Mouse (Mus musculus) subcutaneous adipose tissue, adult 2 months (tissue): ENCODE measurements around the gene Grhl1. TPM values are rescaled to one million over a fixed set of nuclear protein-coding genes. Genes with fewer than 3 reads are reported as not detected.

ENCODE experiments used
- polyA plus RNA-seq: library from polyadenylated mRNA; depleted of rRNA; stranded (reverse); fragments of >200 nt; gene quantifications from 2 replicates; pipeline ENCODE4 v1.2.3, GENCODE M21; 2012; ENCODE audit warnings: low replicate concordance; rRNA removed

Gene Grhl1
- 1.5 and 2.9 TPM in 2 replicates for polyA plus RNA-seq

DNA sequence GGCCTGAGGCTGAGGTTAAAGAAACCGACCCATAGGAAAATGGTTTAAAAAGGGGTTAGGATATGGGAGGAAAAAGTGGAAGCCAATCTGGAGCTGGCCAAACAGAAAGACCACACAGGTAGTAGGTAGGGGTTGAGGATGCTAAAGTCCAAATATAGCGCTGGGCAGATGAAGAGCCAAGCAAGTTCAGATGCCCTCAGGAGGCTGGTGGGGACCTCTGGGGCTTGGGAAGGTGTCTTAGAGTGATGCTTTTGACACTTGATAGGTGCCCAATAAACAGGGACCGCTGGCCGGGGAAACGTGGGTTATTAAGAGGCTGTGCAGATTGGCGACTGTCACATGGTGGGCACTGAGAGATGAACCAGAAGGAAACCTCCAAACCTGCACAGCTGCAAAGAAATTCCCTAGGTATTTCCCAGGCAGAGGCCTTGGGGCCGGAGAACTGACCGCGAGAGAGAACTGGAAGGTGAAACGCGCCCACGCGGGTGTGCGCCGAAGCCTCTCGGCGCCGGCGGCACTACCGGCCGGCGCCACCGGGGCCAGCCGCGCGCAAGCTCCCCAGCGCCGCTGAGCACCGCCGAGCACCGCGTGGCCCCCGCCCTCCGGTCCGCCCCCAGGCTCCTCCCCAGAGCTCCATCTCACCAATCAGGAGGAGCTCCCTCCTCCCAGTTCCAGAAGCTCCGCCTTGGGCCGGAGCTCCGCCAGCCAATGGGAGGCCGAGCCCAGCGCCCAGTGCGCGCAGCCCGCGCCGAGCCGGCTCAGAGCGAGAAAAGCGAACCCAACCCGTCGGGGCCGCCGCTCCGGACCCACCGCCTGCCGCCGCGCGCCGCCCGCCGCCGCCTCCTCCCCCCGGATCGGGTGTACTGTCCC lies at the start of gene Grhl1:
Gene Grhl1, plus strand, starts transcription at position 761 of the 870 bp plus-strand sequence.

DNA sequence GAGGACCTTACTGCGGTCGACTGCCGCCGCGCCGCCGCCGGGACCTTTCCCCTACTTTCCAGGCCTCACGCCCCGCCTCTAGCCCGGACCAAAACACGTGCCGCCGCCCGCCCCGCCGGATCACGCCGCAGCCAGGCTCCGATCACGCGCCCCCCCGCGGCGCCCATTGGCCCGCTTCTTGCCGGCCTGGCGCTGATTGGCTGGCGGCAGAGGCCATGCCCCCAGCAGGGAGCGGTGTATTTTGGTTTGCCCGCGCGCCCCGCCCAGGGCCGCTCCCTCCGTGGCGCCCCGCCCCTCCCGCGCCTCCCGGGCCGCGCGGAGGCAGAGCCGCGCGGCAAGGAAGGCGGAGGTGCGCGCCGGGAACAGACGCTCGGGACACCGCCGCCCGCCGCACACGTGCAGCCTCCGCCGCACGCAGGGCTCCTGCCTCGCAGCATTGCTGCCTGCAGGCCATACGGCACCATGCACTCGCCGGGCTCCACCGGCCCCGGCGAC lies 79.0 kb downstream of the Grhl1 start, which contains the start of gene Klf11:
Gene Klf11, plus strand, starts transcription at position 212 of the 495 bp plus-strand sequence.

Other genes with a start within 250 kb of the Grhl1 start
- gene Taf1b, start 73.9 kb upstream of the Grhl1 start, polyA plus RNA-seq, result 7.3 and 11.1 TPM in 2 replicates
- gene Klf11, start 79.0 kb downstream of the Grhl1 start, polyA plus RNA-seq, result 17.9 and 19.8 TPM in 2 replicates
- 4.1 and 5.5 TPM in 2 replicates for gene Cys1, start 109.5 kb downstream of the Grhl1 start, polyA plus RNA-seq
- 1.2 and 5.7 TPM in 2 replicates for gene Rrm2, start 136.0 kb downstream of the Grhl1 start, polyA plus RNA-seq